Mouse (Mus musculus) Muller cell, postnatal 12 days (primary cell): ENCODE results near the gene Wdr86.
"Not testable (repeated sequence)": the region's sequence is repeated elsewhere in the genome, so short reads cannot be mapped to it uniquely, and the experiment has no call there.

Experiments used
- DNase-seq: peaks from one replicate; pipeline ENCODE4 v3.0.0-alpha.2; 2015; ENCODE audit errors: inconsistent ontology term

Wdr86 gene

DNA sequence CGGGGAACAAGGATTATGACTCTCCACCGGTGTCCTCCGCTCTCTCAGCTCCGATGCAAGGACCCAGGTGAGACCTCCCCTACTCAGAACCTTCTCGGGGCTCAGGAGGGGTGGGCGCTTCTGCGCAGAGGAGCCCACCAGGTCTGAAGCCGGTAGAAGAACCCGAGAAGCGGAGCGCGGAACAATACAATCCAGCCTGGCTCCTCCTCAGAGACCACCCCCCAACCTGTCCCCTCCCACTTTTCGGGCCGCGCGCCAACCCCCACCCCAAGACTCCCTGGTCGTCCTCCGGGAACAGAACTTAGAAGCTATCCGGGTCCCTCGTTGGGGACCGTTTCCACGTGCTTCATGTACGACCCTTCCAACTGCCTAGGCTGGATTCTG is at the start of gene Wdr86:
Gene Wdr86 (minus strand): TSS at position 240 of the 384 bp plus-strand sequence.
- DNase-seq, result no peak

DNA sequence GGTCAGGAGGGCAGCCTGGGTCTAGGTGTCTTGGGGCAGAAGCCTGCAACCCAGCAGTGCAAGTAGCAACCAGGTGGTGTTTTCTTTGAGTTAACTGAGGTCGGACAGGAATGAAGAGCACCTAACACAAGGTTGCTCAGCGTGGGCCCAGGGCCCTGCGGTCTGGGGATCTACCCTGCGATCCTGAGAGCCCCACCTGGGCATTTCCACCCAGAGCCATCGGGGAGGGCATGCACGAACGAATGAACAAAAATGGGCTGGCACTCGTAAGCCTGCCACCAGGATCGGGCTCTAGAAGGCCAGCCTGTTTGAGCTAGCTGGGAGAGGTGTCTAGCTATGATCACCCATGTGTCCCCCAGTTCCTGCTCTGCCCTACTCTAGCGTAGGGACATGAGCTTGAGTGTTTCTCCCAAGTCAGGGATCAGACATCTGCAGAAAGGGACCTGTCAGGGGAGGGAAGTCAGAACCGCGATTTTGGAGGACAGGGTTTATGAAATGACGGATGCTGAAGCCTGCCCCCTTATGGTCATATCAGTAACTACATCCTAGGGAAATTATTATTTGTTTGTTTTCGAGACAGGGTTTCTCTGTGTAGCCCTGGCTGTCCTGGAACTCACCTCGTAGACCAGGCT is 49.5 kb upstream of the Wdr86 start:
- DNase-seq, result peak; percentile 25

DNA sequence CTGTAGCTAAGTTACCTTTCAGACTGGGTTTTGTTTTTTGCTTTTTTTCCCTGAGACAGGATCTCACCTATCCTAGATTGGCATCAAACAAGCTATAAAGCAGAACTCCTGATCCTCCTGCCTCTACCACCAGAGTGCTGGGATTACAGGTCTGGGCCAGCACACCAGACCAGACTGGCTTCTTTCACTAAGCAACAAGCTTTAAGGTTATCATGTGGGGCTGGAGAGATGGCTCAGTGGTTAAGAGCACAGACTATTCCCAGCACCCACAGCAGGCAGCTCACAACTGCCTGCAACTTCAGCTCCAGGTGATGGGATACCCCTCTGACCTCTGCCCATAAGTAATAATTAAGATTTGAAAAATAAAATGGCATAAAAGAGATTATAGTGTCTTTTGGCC is 48.8 kb upstream of the Wdr86 start:
- DNase-seq, result no peak

DNA sequence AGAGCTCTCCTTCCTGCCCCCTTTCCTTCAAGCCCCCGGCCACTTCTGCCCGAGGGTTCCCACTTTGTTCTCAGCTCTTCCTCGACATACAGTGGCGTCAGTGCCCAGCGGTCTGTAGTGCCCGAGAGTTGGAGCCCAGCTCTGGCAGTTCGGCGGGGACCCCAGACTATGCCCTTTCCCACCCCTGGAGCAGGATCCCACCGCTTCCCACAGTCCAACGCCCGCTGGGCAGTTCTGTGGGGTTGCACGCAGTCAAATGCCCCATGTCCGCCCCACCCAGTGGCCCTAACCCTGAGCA is 48.3 kb upstream of the Wdr86 start:
- DNase-seq, result no peak

DNA sequence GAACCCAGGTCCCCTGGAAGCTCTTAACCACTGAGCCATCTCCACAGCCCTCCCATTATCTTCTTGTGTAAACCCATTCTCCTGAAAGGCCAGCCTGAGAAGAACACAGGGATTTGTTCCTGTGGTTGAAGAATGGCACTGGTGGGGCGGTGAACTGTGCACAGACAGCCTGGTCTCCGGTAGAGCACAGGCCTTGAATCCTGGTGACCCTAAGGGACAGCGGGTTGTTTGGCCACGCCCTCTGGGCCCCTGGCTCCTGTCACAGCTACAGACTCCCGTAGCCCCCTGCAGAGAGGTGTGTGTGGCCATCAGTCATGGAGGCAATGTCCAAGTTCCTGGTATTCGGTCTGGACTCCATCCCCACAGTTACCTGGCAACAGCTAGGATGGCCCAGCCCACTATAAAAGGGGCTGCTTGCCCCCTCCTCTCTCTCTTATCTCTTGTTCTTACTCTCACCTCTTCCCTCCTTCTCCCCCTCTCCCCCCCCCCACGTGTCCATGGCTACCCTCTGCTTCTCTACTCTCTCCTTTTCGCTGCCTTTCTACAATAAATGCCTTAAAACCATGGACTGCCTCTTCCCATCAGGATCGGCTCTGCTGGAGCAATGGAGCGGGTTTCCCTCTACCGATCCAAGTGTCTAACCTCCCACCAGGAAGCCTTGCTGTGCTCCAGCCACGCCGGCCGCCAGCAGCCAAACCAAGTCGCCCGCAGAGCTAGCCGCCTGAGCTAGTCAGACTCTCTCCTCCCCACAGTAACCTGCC is 47.7 kb upstream of the Wdr86 start:
- DNase-seq, result peak; percentile 30

DNA sequence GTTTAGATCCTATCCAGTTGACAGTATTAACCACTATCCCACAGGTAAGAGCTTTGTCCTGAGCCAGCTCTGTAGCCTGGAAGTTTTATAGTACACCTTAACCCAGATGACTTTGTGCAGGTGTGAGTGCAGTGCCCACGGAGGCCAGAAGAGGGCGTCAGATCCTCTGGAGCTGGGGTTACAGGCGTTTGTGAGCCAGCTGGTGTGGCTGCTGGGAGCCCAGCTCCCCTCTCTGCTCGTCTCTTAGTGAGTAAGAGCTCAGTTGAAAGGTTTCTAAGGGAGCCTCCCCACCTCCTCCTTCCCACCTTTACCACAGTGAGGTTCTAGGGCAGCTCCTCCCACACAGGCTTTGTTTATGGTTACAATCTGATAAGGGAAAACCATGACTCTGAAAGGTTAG is 46.2 kb upstream of the Wdr86 start:
- no peak for DNase-seq

DNA sequence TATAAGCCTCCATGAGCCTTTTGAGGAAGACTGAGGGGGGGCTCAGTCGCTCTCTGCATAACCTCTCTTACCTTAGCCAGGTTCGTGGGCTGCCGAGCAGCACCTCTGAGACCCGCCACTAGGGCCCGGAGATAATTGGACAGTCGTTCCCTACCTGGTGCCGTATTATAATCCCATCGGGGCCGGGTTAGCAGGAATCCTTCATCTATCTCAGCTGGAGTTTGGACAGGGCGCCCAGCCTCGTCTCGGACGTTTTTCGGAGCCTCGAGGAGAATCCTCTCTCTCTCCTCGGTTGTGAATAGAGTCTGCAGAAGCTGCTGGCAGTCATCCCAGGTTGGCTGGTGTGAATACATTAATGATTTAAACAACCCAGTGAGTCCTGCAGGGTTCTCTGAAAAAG is 44.0 kb upstream of the Wdr86 start:
- not testable (repeated sequence) for DNase-seq

DNA sequence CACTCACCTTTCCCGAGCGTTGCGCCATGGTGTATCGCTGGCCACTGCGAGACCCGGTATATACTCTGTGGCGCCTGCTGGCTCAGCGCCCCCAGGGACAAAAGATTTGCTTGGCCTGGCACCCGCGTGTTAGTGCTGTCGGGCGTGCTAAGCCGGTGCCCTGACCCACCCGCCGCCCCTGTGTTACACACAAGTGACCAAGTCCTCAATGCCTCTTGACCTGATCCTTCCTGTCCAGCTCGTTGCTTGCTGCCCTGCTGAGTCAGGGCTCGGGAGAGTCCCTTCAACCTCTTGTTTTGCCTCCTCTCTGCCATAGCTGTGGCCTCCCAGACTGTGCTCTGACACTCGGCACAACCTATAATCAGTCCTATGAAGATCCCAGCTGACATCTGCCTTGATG is 27.3 kb upstream of the Wdr86 start, which contains the start of gene Crygn:
Gene Crygn (minus strand): TSS at position 193 of the 400 bp plus-strand sequence.
- no peak for DNase-seq

DNA sequence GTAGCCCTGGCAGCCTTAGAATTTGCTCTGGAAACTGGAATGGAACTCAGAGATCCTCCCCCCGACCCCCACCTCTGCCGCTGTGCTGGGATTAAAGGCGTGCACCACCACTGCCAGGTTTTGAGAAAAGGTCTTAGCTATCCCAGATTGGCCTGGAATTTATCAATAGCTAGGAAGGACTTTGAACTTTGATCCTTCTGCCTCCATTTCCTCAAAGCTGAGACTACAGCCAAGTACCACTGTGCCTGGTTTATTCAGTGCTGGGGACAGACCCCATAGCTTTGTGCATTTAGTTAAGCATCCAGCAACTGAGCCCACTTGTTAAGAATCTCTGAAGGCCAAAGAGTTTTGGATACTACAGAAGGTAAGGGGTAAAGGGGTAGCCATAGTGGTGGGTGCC is 26.4 kb upstream of the Wdr86 start:
- DNase-seq, result no peak

DNA sequence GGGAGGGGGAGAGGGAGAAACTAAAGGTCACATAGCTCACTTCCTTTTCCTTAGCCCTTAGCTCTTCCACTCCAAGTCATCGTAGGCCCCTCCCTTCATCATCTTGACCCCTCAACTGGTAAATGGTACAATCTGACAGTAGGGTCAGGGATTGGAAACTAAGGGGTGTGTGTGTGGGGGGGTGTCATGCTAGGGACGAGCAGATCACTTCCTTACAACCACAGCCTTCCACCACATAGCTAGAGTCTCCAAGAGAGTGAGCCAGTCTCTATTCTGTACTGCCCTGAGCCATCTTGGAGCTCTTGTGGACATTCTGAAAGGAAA is 21.6 kb upstream of the Wdr86 start:
- no peak for DNase-seq

DNA sequence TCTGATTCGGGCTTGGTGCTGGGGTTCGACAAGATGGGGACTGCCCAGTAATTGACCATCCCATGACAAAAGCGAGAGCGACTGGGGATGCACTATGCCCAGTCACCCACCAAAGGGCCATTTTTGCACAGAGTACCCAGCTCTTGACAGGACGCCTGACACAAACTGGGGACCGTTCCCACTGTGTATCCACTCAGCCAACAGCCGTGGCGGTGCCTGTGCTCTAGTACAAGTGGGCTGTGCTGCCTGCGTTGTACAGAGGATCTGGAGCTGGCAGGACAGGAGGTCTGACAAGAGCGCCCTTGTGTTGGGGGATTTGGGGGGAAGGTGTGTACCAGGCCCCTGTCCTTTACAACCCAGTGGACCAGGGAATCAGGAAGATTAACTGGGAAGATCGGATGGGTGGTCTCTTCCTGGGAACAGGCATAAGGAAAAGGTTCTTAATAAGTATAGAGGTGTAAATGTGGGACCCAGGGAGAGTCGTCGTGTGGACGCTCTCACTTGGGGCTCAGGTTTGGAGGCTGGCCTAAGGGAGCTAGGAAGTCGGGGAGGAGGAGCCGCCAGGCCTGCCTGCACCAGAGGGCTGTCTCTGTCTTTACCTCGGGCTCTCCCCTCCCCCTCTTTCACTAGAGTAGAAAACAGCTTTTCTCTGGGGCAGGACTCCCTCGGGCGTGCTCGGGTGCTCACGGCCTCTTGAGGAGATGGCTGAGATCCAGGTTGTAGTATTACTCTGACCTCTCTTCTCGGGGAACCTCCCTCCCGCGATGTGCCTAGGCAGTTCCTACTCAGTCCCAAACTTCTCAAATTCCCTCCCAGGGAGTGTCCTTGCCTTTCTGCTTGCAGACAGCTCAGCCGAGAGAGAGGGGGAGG is 21.0 kb upstream of the Wdr86 start:
- peak; percentile 47 for DNase-seq

DNA sequence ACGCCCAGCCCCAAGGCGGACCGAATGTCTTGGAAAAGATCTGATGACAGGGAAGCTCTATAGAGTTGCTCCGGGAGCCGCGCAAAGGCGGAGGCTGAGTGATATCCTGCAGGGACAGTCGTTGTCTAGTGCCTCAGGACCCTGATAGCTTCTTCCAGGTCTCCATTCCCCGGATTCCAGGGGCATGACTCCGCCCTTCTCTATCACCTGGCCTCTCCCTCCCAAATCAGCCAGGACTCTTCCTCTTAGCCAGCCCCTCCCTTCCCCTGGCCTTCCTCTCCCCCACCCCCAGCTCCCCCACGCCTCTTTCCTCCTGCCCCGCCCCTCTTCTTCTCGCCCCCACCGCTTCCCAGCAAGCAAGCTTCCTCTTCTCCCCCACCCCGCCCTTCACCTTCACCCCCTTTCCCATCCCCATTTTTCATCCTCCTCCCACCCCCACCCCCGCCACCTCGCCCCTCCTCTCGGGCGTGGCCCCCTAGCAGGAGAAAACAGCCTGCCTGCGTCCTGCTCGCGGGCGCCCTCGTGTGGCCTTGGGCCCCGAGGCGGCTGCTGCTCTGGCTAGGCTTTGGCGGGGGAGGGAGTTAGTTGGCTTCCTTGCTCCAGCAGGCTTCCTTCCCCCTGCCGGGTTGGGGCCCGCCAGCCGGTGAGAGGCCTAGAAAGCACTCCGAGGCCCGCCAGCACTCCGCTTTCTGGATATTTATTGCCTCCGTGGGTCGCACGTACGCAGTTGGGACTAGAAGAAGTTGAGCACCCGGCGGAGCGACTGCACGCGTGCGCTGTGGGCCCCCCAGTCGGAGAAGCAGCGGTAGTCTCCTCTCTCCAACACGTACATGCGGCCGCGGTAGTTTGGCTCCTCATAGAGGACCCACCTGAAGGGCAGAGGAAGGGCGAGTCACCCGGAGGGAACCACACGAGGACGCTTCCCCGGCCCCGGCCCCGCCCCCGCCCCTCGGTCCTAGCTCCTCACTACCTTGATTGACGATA is 20.1 kb upstream of the Wdr86 start:
- DNase-seq, result peak; percentile 95

DNA sequence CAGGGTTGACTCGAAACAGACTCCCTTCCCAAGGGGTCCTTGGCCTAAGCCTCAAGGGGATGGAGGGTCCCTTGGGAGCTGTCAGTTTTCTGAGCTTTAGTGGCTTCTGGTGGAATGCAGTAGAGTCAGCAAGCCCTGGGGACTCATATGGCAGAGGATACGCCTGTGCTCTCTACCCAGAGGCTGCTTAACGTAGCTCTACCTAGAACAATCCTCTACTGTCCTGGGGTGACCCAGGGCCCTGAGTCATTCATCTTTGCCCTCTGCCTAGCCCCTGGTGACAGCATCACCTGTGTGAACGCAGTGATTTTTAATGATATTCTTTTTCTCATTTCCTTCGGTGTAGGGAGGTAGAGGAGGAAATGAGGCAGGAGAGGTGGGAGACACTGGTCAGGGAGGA is 19.2 kb upstream of the Wdr86 start:
- DNase-seq, result no peak

DNA sequence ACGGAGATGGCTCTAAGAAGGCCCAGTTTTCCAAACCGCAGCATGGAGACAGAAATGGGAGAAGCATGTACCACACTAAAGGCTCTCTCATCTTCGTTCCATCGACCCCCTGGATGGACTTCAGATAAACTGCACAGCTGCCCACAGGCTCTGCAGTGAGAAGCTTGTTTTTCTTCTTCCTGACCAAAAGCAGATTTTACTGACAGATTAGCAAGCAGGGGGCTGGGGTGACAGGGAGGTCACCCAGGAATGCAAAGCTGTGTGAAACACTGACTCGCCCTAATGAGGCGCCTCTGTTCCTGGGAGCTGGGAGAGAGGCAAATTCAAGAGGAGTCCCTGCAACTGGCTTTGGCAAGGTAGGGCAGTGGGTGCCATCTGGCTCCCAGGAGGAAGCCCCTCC is 17.0 kb upstream of the Wdr86 start:
- peak; percentile 52 for DNase-seq

DNA sequence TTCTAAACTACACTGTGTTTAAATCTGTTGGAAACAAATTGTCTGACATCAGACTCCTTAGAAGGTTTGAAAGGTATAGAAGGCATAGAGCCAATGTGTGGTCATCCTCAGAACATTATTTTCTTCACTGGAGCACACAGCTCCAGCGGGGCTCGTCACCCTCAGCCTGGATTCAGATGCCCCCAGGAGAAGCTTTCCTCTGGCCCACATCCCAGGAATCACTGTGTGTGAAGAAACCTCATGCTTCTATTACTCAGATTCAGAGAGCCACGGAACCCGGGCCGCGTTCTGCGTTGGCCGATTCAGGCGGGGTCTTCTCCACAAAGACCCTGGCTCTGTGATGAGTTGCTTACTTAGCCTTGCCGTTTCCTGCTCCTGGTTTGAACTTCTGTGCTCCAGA is 13.4 kb upstream of the Wdr86 start:
- DNase-seq, result no peak

DNA sequence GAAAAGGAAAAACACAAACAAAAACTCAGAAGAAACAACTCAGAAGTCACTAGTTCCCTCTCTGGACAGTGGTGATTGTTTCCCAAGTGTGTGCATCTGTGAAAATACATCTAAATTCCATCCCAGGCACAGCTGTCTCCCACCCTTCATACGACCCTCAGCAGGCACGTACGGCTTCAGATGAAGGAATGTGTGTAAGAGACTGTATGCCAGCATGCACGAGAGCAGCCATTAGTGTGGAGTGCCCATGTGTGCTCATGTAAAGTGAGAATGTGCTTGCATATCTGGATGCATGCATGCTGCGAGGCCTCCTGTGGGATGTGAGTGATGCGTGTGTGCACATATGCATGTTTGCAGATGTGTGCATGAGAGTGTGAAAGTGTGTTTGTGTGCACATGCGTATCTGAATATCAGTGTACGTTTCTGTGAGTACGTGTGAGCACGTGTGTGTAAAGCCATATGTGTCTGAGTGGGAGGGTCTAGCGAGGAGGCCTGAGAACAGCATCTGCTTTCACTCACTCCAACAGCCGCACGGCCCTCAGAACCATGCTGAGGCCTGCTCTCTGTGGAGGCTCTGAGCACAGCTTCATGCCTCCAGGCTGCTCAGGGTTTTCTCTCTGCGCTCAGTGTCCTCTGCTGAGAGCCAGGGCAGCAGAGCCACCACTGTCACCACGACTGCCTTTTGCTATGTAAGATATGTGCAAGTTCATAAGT is 10.8 kb upstream of the Wdr86 start:
- no peak for DNase-seq

DNA sequence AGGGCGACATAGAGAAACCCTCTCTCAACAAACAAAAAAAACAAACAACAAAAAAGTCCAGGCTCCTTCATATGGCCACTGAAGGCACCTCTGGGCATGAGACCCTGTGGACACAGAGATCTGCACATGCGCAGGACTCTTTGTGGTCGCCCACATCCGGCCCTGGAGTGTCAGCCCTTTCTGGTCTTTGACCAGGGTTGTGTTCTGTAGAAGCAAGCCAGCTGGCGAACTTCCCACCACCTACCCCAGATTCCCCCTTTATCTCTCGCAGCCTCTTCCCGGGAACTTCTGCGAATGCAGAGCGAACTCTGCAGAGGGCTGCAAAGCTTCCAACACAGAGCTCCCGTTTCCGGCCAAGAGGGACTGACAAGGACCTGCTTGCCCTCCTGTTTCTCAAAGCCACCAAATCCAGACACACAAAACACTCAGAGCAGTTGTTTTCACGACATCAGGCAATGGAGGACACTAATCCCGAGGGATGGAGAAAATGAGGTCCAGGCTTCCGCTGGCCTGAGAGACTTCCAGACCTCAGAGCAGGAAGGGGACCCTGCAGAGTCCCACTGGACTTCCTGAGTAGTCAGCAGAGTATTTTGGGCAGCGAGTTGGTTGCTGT is 8.7 kb upstream of the Wdr86 start:
- DNase-seq, result peak; percentile 59

DNA sequence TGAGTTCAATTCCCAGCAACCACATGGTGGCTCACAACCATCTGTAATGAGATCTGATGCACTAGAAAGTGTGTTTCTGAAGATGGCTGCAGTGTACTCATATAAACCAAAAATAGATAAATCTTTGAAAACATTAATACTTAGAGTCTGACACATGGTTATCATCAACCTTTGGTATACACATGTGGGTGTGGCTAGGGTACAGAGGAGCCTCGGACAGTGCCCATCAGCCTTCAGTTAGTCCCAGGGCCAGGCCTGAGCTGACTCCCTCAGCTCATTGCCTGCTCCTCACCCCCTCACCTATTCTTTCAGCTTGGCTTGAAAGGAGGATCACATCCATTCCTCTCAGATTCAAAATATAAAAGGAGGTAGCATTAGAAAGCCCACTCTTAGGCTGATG is 8.0 kb upstream of the Wdr86 start:
- no peak for DNase-seq

DNA sequence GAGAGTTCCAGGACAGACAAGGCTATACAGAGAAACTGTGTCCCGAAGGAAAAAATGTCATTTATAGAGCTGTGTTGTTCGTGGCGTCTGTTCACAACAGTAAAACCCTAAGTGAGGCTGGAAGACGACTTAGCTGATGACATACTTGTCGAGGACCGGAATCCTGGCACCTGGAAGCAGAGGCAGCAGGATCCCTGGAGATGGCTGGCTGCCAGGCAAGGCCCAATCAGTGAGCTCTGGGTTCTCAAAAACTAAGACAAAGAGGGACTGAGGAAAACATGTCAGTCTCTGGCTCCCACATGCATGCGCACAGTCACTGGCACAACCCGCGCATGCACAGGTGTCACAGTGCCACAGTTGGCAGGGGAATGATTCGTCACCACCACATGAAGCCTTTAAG is 7.1 kb upstream of the Wdr86 start:
- no peak for DNase-seq

DNA sequence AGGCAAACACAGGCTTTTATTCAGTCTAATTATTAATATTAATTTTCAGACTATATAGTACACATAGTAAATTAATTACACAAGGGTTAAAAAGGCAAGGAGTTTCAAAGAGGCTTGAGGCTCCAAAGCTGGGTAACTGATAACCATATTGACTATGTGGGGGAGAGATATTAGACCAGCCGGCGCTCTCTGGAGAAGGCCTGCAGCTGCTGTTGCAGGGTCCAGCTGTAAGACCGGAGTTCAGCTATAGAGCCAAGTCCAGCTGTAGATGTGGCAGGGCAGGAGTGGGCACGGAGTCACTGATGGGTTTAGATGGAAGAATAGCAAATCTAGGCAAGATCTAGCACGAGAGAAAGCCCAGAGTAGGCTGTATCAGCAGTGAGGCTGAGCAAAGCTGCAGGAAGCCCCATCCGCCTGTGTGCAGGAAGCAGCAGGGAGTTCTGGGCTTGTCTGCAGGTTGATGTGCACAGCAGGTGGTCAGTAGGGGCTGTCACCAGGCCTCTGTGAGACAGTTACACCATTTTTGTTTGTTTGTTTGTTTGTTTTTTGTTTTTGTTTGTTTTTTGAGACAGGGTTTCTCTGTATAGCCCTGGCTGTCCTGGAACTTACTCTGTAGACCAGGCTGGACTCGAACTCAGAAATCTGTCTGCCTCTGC is 3.4 kb upstream of the Wdr86 start:
- DNase-seq, result no peak
